8 mouse cellular contexts compared by ENCODE assay signal in genomic region chr4:130629391-130629790, GRCm38 (mm10). TPM values are rescaled to one million over a fixed set of nuclear protein-coding genes. Genes with fewer than 3 reads are reported as not detected.
DNase-seq lines count a peak whose midpoint lies in the region; ATAC-seq and TF ChIP-seq lines count a peak whose summit lies in the region.

No protein-coding gene starts in this region.

- H3K9me3 ChIP-seq in midbrain, embryonic 15.5 days = no peaks in the 10 kb centered on the region

- H3K36me3 ChIP-seq in midbrain, embryonic 15.5 days (replicated peaks) = no peaks in the 10 kb centered on the region

- DNase-seq in right cerebral cortex, postnatal 4 days = peak; percentile 4
- no peak for DNase-seq in right cerebral cortex, postnatal 14 days
- DNase-seq in heart, postnatal 14 days = peak; percentile 23 to 42
- peak; percentile 46 to 62 for DNase-seq in kidney, postnatal 4 days
- no peak for DNase-seq in T-cell, adult 2 months (ENCODE audit: low spot score)
- no peak for DNase-seq in layer of hippocampus, adult 11-12 months (ENCODE audit: low spot score)

- intact Hi-C loops in heart, postnatal 14 days (cut with DNase I) = no loop called here

- no peaks in the 10 kb centered on the region for H3K4me1 ChIP-seq in embryonic fibroblast, embryonic 13.5 days (ENCODE audit: control insufficient read depth, insufficient read depth, low read length)
- H3K4me1 ChIP-seq in midbrain, embryonic 15.5 days = no peaks in the 10 kb centered on the region

- no peak for TF ChIP-seq CTCF in embryonic fibroblast, embryonic 13.5 days (IDR thresholded peaks at IDR 0.05; ENCODE audit: borderline replicate concordance, insufficient read depth, low read length)

- WGBS in midbrain, embryonic 15.5 days = 7% methylated on average over 4 of the region's 4 CpGs

- TF ChIP-seq POLR2A in embryonic fibroblast, embryonic 13.5 days (IDR thresholded peaks at IDR 0.05; ENCODE audit: low read depth, low read length) = peak; percentile 83

- peak overlapping the region; percentile 19; the same call in 1 of the 2 replicates for H3K4me3 ChIP-seq in embryonic fibroblast, embryonic 13.5 days (ENCODE audit: insufficient read depth, low read length)
- no peak overlapping the region for H3K4me3 ChIP-seq in midbrain, embryonic 15.5 days

- ATAC-seq in midbrain, embryonic 15.5 days (replicated peaks) = no peak

- H3K27ac ChIP-seq in embryonic fibroblast, embryonic 13.5 days (ENCODE audit: insufficient read depth, low read length) = peak overlapping the region; percentile 96
- 0 out of 2 replicates have a peak overlapping the region, but pooled peaks have one; percentile 49 for H3K27ac ChIP-seq in midbrain, embryonic 15.5 days

- H3K9ac ChIP-seq in midbrain, embryonic 15.5 days = no peak overlapping the region

- H3K4me2 ChIP-seq in midbrain, embryonic 15.5 days = peak overlapping the region; percentile 32

- H3K27me3 ChIP-seq in midbrain, embryonic 15.5 days (replicated peaks) = no peaks in the 10 kb centered on the region

RNA-seq across cellular contexts. Expression of gene Pum1, which starts 33.7 kb away (rescaled TPM):
- 52.7 and 54.9 TPM in 2 replicates for polyA plus RNA-seq in embryonic fibroblast, embryonic 13.5 days (2011; ENCODE audit: insufficient read length, low read depth, missing spikeins)
- 10 to 100 TPM; 57.7 to 61.6 TPM for total RNA-seq in heart, postnatal 14 days (2021)
- polyA plus RNA-seq in midbrain, embryonic 15.5 days (2015; fragmentation: Nextera tagmentation; extraction: Ambion mirVana) = 109 and 111 TPM in 2 replicates

RNA-seq across cellular contexts. Expression of gene Nkain1, which starts 55.4 kb away (rescaled TPM):
- polyA plus RNA-seq in embryonic fibroblast, embryonic 13.5 days (2011; ENCODE audit: insufficient read length, low read depth, missing spikeins) = 31.8 and 39.6 TPM in 2 replicates
- 1 to 10 TPM; 3.7 to 5.8 TPM for total RNA-seq in heart, postnatal 14 days (2021)
- 12.8 and 13.6 TPM in 2 replicates for polyA plus RNA-seq in midbrain, embryonic 15.5 days (2015; fragmentation: Nextera tagmentation; extraction: Ambion mirVana)

Comparison
In these comparisons a context has a peak if more than half of its experiments do, and no peak if none do; other contexts are left out.
1. DNase-seq: peak in right cerebral cortex, postnatal 4 days (single experiment), heart, postnatal 14 days (2 of 2) and kidney, postnatal 4 days (2 of 2); none in right cerebral cortex, postnatal 14 days (single experiment), T-cell, adult 2 months (single experiment) and layer of hippocampus, adult 11-12 months (single experiment).